Mouse (Mus musculus) liver, adult (tissue): ENCODE measurements at regions not wholly inside any gene's neighbourhood (a gene's known extent, or its start where the extent isn't known, plus 50 kb on each side); places are given as distances from the start of the nearest gene placed in this dataset.

Source experiments
- GATA4 ChIP-seq: IDR thresholded peaks from 2 replicates; pipeline ENCODE4 v1.6.1; 2014; ENCODE audit warnings: mild to moderate bottlenecking, low read length; ENCODE audit not compliant: insufficient replicate concordance

- TF ChIP-seq GATA4 = no peak
Measured at GRCm38 (mm10) chr15:38601436-38601835, 1176.1 kb downstream of the 4930447A16Rik start.

GRCm38 (mm10) chr15:38602187-38602870 is 1177.0 kb downstream of the 4930447A16Rik start:
- TF ChIP-seq GATA4 = no peak

- no peak for TF ChIP-seq GATA4
Measured at GRCm38 (mm10) chr15:38603918-38604317, 1178.6 kb downstream of the 4930447A16Rik start.

- no peak for TF ChIP-seq GATA4
Measured at GRCm38 (mm10) chr15:38607368-38607767, 1182.0 kb downstream of the 4930447A16Rik start.

- TF ChIP-seq GATA4 = no peak
Measured at GRCm38 (mm10) chr15:38608207-38608870, 1183.0 kb downstream of the 4930447A16Rik start.

DNA sequence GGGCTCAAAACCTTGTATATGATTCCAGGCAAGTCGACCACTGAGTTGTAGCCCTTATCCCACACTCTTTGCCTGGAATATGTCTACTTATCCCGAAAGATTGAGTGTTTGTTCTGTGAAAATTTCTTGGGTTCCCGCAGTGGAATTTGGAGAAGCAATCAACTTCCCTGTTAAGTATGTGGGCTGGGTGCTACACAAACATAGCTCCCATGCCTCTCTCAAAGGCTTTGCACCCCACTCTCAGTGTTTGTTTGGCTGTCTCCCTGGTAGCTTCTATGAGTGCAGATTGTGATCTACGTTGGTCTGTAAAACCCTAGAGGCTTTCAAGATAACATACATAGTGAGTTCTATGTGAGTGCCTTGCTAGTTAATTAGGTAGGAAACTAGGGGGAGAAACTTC is 1184.2 kb downstream of the 4930447A16Rik start:
- no peak for TF ChIP-seq GATA4
